Mouse (Mus musculus) ovary, postnatal 36 days (tissue): ENCODE measurements at regions not wholly inside any gene's neighbourhood (a gene's known extent, or its start where the extent isn't known, plus 50 kb on each side); places are given as distances from the start of the nearest gene placed in this dataset.
"Not testable (repeated sequence)": the region's sequence is repeated elsewhere in the genome, so short reads cannot be mapped to it uniquely, and the experiment has no call there.

Source experiments
- DNase-seq: peaks from one replicate; pipeline ENCODE4 v3.0.0; 2022; ENCODE audit warnings: low spot score, mixed read lengths

GRCm38 (mm10) chr9:86092998-86093397, 250.8 kb downstream of the Tpbg start:
- DNase-seq = no peak

- DNase-seq = no peak
These were observed 253.3 kb downstream of the Tpbg start for GRCm38 (mm10) chr9:86095460-86095859.

GRCm38 (mm10) chr9:86096246-86096645, 254.1 kb downstream of the Tpbg start:
- no peak for DNase-seq

GRCm38 (mm10) chr9:86099325-86099724, 257.1 kb downstream of the Tpbg start:
- no peak for DNase-seq

GRCm38 (mm10) chr9:86101360-86102086, 259.3 kb downstream of the Tpbg start:
- DNase-seq = no peak

- no peak for DNase-seq
These were observed 261.4 kb downstream of the Tpbg start for GRCm38 (mm10) chr9:86103607-86104006.

GRCm38 (mm10) chr9:86104664-86105063, 262.5 kb downstream of the Tpbg start:
- no peak for DNase-seq

GRCm38 (mm10) chr9:86105851-86106250, 263.7 kb downstream of the Tpbg start:
- DNase-seq = no peak

GRCm38 (mm10) chr9:86109906-86110305, 267.7 kb downstream of the Tpbg start:
- no peak for DNase-seq

- no peak for DNase-seq
These were observed 277.2 kb downstream of the Tpbg start for GRCm38 (mm10) chr9:86119370-86119769.

GRCm38 (mm10) chr9:86135617-86136016, 293.4 kb downstream of the Tpbg start:
- not testable (repeated sequence) for DNase-seq

GRCm38 (mm10) chr9:86145903-86146302, 303.7 kb downstream of the Tpbg start:
- no peak for DNase-seq

GRCm38 (mm10) chr9:86160316-86160715, 304.4 kb downstream of the Ube2cbp start:
- no peak for DNase-seq

GRCm38 (mm10) chr9:86166362-86167067, 298.2 kb downstream of the Ube2cbp start:
- DNase-seq = peak; percentile 8

- DNase-seq = no peak
These were observed 294.0 kb downstream of the Ube2cbp start for GRCm38 (mm10) chr9:86170756-86171155.

- DNase-seq = no peak
These were observed 277.7 kb downstream of the Ube2cbp start for GRCm38 (mm10) chr9:86186751-86187747.

- no peak for DNase-seq
These were observed 275.9 kb downstream of the Ube2cbp start for GRCm38 (mm10) chr9:86188873-86189272.

GRCm38 (mm10) chr9:86205041-86205440, 259.7 kb downstream of the Ube2cbp start:
- no peak for DNase-seq

- DNase-seq = no peak
These were observed 256.3 kb downstream of the Ube2cbp start for GRCm38 (mm10) chr9:86208334-86208925.

- no peak for DNase-seq
These were observed 253.5 kb downstream of the Ube2cbp start for GRCm38 (mm10) chr9:86211267-86211666.

- no peak for DNase-seq
These were observed 245.1 kb downstream of the Ube2cbp start for GRCm38 (mm10) chr9:86219669-86220068.

GRCm38 (mm10) chr9:86224530-86224929, 240.2 kb downstream of the Ube2cbp start:
- DNase-seq = no peak
